Mouse (Mus musculus) erythroblast, adult 5-6 weeks (primary cell): ENCODE measurements around the gene Psmd10. TPM values are rescaled to one million over a fixed set of nuclear protein-coding genes. Genes with fewer than 3 reads are reported as not detected.

Experiments used
- total RNA-seq, 2 experiments: library from RNA; stranded (forward) in 1 of 2; stranded (reverse) in 1 of 2; fragments of 150-400 nt in 1 of 2; fragments of 200-764, 138-1000 nt in 1 of 2; gene quantifications; 2 replicates each; pipeline versions ENCODE4 v1.2.3 to v1.2.4; 2015 to 2017; ENCODE audit warnings: low replicate concordance in 2 of 2

Psmd10 gene
- total RNA-seq, 2 experiments from 2014 or later, result 13.2 to 19.4 TPM

Other genes starting within 250 kb of the Psmd10 start
- gene Tex13b, start 143.3 kb downstream of the Psmd10 start, total RNA-seq (2015; ENCODE audit: low replicate concordance), result not detected in 2 replicates
- not detected in 2 replicates for gene Tex13b, start 143.3 kb downstream of the Psmd10 start, total RNA-seq (2017; ENCODE audit: low replicate concordance)
- gene Vsig1, start 49.1 kb downstream of the Psmd10 start, total RNA-seq (2015; ENCODE audit: low replicate concordance), result not detected in 2 replicates
- not detected in 2 replicates for gene Vsig1, start 49.1 kb downstream of the Psmd10 start, total RNA-seq (2017; ENCODE audit: low replicate concordance)
- 280 and 324 TPM in 2 replicates for gene Atg4a, start 179 bp upstream of the Psmd10 start, total RNA-seq (2015; ENCODE audit: low replicate concordance)
- gene Atg4a, start 179 bp upstream of the Psmd10 start, total RNA-seq (2017; ENCODE audit: low replicate concordance), result 428 and 538 TPM in 2 replicates